In genomic region chr1:132104353-132104752, GRCm38 (mm10) we compare ENCODE assay signal across 11 mouse cellular contexts.
"Had no signal": no experiment of that assay in that cellular context is flagged by ENCODE, and none has a peak within 500 bp of the region (broad histone marks: within the 10 kb centered on the region; RNA-seq: fewer than 3 reads in every experiment).

No protein-coding gene starts in this region.

- H3K4me3 ChIP-seq: limb, embryonic 15.5 days; liver, embryonic 12.5 days; midbrain, embryonic 10.5 days; midbrain, embryonic 15.5 days; neural tube, embryonic 12.5 days had no signal

- DNase-seq: kidney, postnatal 25 days; layer of hippocampus, postnatal 36 days; lung, embryonic 14.5 days; lung, postnatal 10 days; lung, postnatal 4 days; thymus, postnatal 4 days had no signal

- ATAC-seq: liver, embryonic 12.5 days; midbrain, embryonic 15.5 days had no signal

- H3K27ac ChIP-seq: limb, embryonic 15.5 days; liver, embryonic 12.5 days; midbrain, embryonic 10.5 days; midbrain, embryonic 15.5 days; neural tube, embryonic 12.5 days had no signal

- H3K4me2 ChIP-seq: limb, embryonic 15.5 days; liver, embryonic 12.5 days; lung, embryonic 14.5 days; midbrain, embryonic 15.5 days; neural tube, embryonic 12.5 days had no signal

- H3K36me3 ChIP-seq: limb, embryonic 15.5 days; liver, embryonic 12.5 days; midbrain, embryonic 10.5 days; midbrain, embryonic 15.5 days; neural tube, embryonic 12.5 days had no signal

- H3K9ac ChIP-seq: limb, embryonic 15.5 days; liver, embryonic 12.5 days; lung, embryonic 14.5 days; midbrain, embryonic 15.5 days; neural tube, embryonic 12.5 days had no signal

- H3K9me3 ChIP-seq: limb, embryonic 15.5 days; liver, embryonic 12.5 days; midbrain, embryonic 10.5 days; midbrain, embryonic 15.5 days had no signal

- H3K27me3 ChIP-seq: limb, embryonic 15.5 days; liver, embryonic 12.5 days; midbrain, embryonic 15.5 days; neural tube, embryonic 12.5 days had no signal

- H3K4me1 ChIP-seq: limb, embryonic 15.5 days; midbrain, embryonic 15.5 days; neural tube, embryonic 12.5 days had no signal
